Mouse (Mus musculus) stomach, embryonic 14.5 days (tissue): Measurements from ENCODE around the gene Rngtt. TPM values are rescaled to one million over a fixed set of nuclear protein-coding genes. Genes with fewer than 3 reads are reported as not detected.
"Not testable (repeated sequence)": the region's sequence is repeated elsewhere in the genome, so short reads cannot be mapped to it uniquely, and the experiment has no call there.

ENCODE experiments used
- ATAC-seq: fragments of 200-750 bp; cut with Nextera tagmentation; 2 replicates; pipeline ENCODE4 v1.8.0; 2017; ENCODE audit warnings: low read depth, moderate TSS enrichment; ENCODE audit not compliant: insufficient number of reproducible peaks, insufficient read depth, low FRiP score
- H3K27ac ChIP-seq: fragments of 300-500 bp; sonication (generic); 2 replicates; pipeline ENCODE4 v1.5.1; 2014; ENCODE audit warnings: mild to moderate bottlenecking, low read length, moderate library complexity, mixed read lengths
- H3K27me3 ChIP-seq: fragments of 300-500 bp; sonication (generic); 2 replicates; pipeline ENCODE4 v1.6.1; 2014; ENCODE audit warnings: low read length, control low read depth, mixed read lengths; ENCODE audit not compliant: control insufficient read depth, insufficient read depth
- H3K36me3 ChIP-seq: fragments of 300-500 bp; sonication (generic); 2 replicates; pipeline ENCODE4 v1.6.1; 2014; ENCODE audit warnings: mild to moderate bottlenecking, control low read depth, low read length, moderate library complexity, mixed read lengths; ENCODE audit not compliant: control insufficient read depth, insufficient read depth
- H3K4me1 ChIP-seq: fragments of 300-500 bp; sonication (generic); 2 replicates; pipeline ENCODE4 v1.6.1; 2014; ENCODE audit warnings: low read length, control low read depth, mixed read lengths; ENCODE audit not compliant: control insufficient read depth, insufficient read depth
- H3K4me2 ChIP-seq: fragments of 300-500 bp; sonication (generic); replicated peaks from 2 replicates; pipeline ENCODE4 v1.6.1; 2014; ENCODE audit warnings: low read depth, low read length, control low read depth
- H3K4me3 ChIP-seq: fragments of 300-500 bp; sonication (generic); 2 replicates; pipeline ENCODE4 v1.5.1; 2014; ENCODE audit warnings: low read depth, low read length, control low read depth
- H3K9ac ChIP-seq: fragments of 300-500 bp; sonication (generic); replicated peaks from 2 replicates; pipeline ENCODE4 v1.6.1; 2014; ENCODE audit warnings: low read depth, mild to moderate bottlenecking, control low read depth, low read length, moderate library complexity, mixed read lengths
- H3K9me3 ChIP-seq: fragments of 300-500 bp; sonication (generic); 2 replicates; pipeline ENCODE4 v1.6.1; 2016; ENCODE audit warnings: low read depth, low read length, control low read depth; ENCODE audit not compliant: control insufficient read depth
- WGBS: fragments of 180-500 bp; shearing (Covaris S2); extraction: QIAGEN DNeasy Blood & Tissue Kit; methylation state at CpG from one replicate; pipeline ENCODE4 v1.1.7; 2014; 5-methylcytosine and 5-hydroxymethylcytosine counted together
- polyA plus RNA-seq: library from polyadenylated mRNA; unstranded; fragments of >200 nt; fragmentation: Nextera tagmentation; extraction: Ambion mirVana; gene quantifications from 2 replicates; pipeline ENCODE4 v1.2.1, GENCODE M21; 2014

Gene Rngtt
- polyA plus RNA-seq, 1 experiment from 2014 or later: 28.0 TPM

DNA sequence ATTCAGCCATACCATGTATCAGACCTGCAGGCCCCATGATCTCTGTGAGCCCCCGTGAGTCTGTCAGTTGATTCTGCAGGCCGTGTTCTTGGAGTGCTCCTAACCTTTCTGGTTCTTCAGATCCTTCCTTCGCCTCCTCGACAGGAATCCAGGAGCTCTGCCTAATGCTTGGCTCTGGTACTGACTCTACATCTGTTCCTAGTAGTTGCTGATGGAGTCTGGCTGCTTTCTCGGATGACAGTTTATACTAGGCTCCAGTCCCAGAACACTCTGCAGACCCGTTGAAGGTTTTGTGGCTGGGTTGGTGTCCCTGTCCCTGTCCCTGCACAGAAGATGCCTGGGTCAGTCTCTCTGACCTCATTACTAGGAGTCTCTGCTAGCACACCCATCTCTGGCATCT is 131.8 kb downstream of the Rngtt start:
- H3K36me3 ChIP-seq: no peaks in the 10 kb centered on the region
- ATAC-seq: no peak
- no peak overlapping the region for H3K9ac ChIP-seq
- no peak overlapping the region for H3K4me2 ChIP-seq
- 73% methylated on average over 6 of the region's 6 CpGs for WGBS
- H3K4me1 ChIP-seq: no peaks in the 10 kb centered on the region
- no peaks in the 10 kb centered on the region for H3K27me3 ChIP-seq
- H3K4me3 ChIP-seq: no peak overlapping the region
- H3K27ac ChIP-seq: no peak overlapping the region
- no peaks in the 10 kb centered on the region for H3K9me3 ChIP-seq

DNA sequence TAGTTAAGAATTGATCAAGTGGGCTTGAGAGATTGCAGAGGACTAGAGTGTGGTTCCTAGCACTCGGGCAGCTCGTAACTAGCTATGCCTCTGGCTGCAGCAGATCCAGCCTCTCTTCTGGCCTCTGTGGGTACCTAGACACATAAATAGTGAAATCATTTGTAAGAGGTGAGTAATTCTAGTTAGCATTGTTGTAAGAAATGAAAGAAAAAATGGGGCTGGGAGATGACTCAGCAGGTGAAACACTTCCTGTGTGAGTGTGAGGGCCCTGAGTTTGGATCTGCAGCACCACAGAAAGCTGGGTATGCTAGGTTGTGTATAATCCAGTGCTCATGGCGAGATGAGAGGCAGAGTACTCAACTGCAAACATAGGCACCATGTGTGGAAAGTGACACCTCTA is 136.2 kb downstream of the Rngtt start:
- H3K4me1 ChIP-seq: no peaks in the 10 kb centered on the region
- ATAC-seq: no peak
- H3K27me3 ChIP-seq: no peaks in the 10 kb centered on the region
- no peak overlapping the region for H3K9ac ChIP-seq
- H3K4me3 ChIP-seq: no peak overlapping the region
- 96% methylated on average over 3 of the region's 3 CpGs for WGBS
- H3K36me3 ChIP-seq: no peaks in the 10 kb centered on the region
- no peak overlapping the region for H3K27ac ChIP-seq
- H3K4me2 ChIP-seq: no peak overlapping the region
- no peaks in the 10 kb centered on the region for H3K9me3 ChIP-seq

DNA sequence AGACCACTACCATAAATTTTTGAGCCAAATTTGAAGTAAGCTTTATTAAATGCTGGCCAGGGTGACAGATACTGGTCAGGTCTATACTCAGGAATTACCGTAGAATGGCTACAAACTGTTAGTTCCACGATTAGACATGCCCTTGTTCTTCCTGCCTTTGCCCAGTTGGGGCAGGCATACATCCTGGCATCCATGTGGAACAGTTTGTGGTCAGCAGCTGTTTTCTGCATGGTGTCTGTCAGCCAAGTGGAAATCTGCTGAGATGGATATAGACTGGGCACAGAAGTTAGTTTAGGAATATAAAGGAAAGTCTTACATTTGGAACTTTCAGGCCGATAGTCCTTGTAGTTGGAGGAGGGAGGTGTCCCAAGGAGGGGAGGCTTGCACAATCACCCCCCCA is 136.8 kb downstream of the Rngtt start:
- no peak overlapping the region for H3K27ac ChIP-seq
- no peak for ATAC-seq

DNA sequence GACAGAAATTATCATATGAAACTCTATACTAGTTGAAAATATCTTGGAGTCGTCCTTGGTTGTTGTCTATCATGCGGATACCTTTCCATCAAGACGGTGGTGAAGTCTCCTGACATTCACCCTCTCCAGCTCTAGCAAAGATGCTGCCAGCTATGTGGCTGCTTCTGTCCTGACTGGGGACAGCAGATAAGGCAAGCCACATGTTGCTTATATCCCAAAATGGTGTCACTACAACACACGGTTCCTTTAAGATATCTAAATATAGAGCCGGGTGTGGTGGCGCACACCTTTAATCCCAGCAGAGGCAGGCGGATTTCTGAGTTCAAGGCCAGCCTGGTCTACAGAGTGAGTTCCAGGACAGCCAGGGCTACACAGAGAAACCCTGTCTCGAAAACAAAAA is 140.2 kb downstream of the Rngtt start:
- H3K4me1 ChIP-seq, H3K27me3 ChIP-seq, H3K4me2 ChIP-seq, H3K27ac ChIP-seq, H3K36me3 ChIP-seq, ATAC-seq, H3K4me3 ChIP-seq, H3K9ac ChIP-seq, H3K9me3 ChIP-seq: not testable (repeated sequence)
- WGBS: 89% methylated on average over 8 of the region's 8 CpGs

More for the DNA sequence above, 136.8 kb downstream of the Rngtt start:
- Histone ChIP-seq H3K4me3 (no peak overlapping the region), H3K9me3 (no peaks in the 10 kb centered on the region), H3K9ac (no peak overlapping the region), H3K27me3 (no peaks in the 10 kb centered on the region), H3K4me1 (no peaks in the 10 kb centered on the region), H3K36me3 (no peaks in the 10 kb centered on the region), H3K4me2 (no peak overlapping the region)
- WGBS: 85% methylated on average over 3 of the region's 3 CpGs

GRCm38 (mm10) chr4:33459851-33460250 is 149.7 kb downstream of the Rngtt start:
- Histone ChIP-seq H3K36me3 (no peaks in the 10 kb centered on the region; the same call in 1 of the 2 replicates), H3K4me3 (no peak overlapping the region), H3K4me2 (no peak overlapping the region), H3K9ac (no peak overlapping the region), H3K9me3 (no peaks in the 10 kb centered on the region), H3K4me1 (no peaks in the 10 kb centered on the region), H3K27ac (no peak overlapping the region), H3K27me3 (no peaks in the 10 kb centered on the region)
- no peak for ATAC-seq
- WGBS: 91% methylated on average over 3 of the region's 3 CpGs

DNA sequence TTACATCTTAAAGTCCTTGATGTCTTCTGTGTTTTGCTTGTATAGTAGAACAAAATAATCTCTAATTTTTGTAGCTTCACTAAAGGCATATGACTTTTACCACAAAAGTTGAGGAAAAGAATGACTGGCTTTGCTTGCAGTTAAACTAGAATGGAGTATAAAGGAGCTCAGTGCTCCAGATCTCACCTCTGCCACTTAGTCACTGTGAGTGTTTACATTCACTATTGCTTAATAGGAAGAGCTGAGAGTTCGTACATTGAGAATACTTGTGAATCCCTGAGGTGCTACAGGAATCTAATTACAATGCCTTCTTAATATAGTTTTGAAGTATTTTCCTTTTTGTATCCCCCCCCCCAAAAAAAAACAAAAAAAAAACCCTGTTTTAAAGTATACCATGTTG is 154.3 kb downstream of the Rngtt start:
- 50% methylated on average over 1 of the region's 1 CpGs for WGBS
- Histone ChIP-seq H3K4me3 (no peak overlapping the region), H3K9ac (no peak overlapping the region), H3K27ac (no peak overlapping the region), H3K27me3 (no peaks in the 10 kb centered on the region), H3K9me3 (no peaks in the 10 kb centered on the region), H3K4me1 (no peaks in the 10 kb centered on the region), H3K36me3 (peaks cover 4% of the 10 kb centered on the region; the same call in 1 of the 2 replicates), H3K4me2 (no peak overlapping the region)
- no peak for ATAC-seq

- H3K4me2 ChIP-seq: no peak overlapping the region
- H3K36me3 ChIP-seq: peaks cover 4% of the 10 kb centered on the region; the same call in 1 of the 2 replicates
- no peaks in the 10 kb centered on the region for H3K9me3 ChIP-seq
- 86% methylated on average over 3 of the region's 3 CpGs for WGBS
- no peak overlapping the region for H3K9ac ChIP-seq
- no peak overlapping the region for H3K4me3 ChIP-seq
- H3K27me3 ChIP-seq: no peaks in the 10 kb centered on the region
- no peak overlapping the region for H3K27ac ChIP-seq
- 0 out of 2 replicates have a peak, but pooled peaks have one; percentile 49 for ATAC-seq
- no peaks in the 10 kb centered on the region for H3K4me1 ChIP-seq
Measured at GRCm38 (mm10) chr4:33465871-33466270, 155.8 kb downstream of the Rngtt start.

- WGBS: 59% methylated on average over 2 of the region's 2 CpGs
- peaks cover 4% of the 10 kb centered on the region; the same call in 1 of the 2 replicates for H3K36me3 ChIP-seq
- no peak overlapping the region for H3K9ac ChIP-seq
- no peaks in the 10 kb centered on the region for H3K9me3 ChIP-seq
- no peak overlapping the region for H3K4me2 ChIP-seq
- peak; percentile 74; the same call in 1 of the 2 replicates for ATAC-seq
- H3K4me1 ChIP-seq: no peaks in the 10 kb centered on the region
- no peaks in the 10 kb centered on the region for H3K27me3 ChIP-seq
- H3K27ac ChIP-seq: no peak overlapping the region
- no peak overlapping the region for H3K4me3 ChIP-seq
Measured at GRCm38 (mm10) chr4:33466970-33467399, 156.9 kb downstream of the Rngtt start.

DNA sequence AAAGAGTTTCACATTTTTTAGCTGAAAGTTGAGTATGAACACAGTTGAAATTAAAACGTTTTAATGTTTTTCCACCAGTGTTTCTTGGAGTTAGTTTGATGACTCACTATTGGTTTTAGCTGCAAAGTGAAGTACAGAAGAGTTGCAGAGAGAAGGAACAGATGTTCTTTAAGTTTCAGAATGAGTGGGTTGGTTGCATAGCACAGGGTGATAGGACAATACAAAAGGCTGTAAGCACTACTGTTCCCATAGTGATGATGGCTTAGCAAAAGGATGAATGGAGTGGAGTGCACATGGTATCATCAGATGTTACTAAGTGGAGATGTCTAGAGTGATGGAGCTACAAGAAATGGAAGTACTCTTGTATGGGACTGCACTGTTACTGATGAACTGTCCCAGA is 157.5 kb downstream of the Rngtt start:
- H3K36me3 ChIP-seq: peaks cover 4% of the 10 kb centered on the region; the same call in 1 of the 2 replicates
- no peaks in the 10 kb centered on the region for H3K27me3 ChIP-seq
- no peak for ATAC-seq
- no peak overlapping the region for H3K9ac ChIP-seq
- H3K4me1 ChIP-seq: no peaks in the 10 kb centered on the region
- 59% methylated on average over 1 of the region's 1 CpGs for WGBS
- no peak overlapping the region for H3K4me3 ChIP-seq
- no peaks in the 10 kb centered on the region for H3K9me3 ChIP-seq
- no peak overlapping the region for H3K27ac ChIP-seq
- no peak overlapping the region for H3K4me2 ChIP-seq
